Mouse (Mus musculus) kidney, adult 2 months (tissue): ENCODE results near the gene Frem2.

Experiments used
- CTCF ChIP-seq: fragments of 200-500 bp; conservative IDR thresholded peaks from 2 replicates; pipeline ENCODE4 v1.5.1; 2011; ENCODE audit warnings: low read depth, mild to moderate bottlenecking, control low read depth, low read length, moderate library complexity, mixed read lengths; ENCODE audit not compliant: insufficient read depth, insufficient read length
- POLR2A ChIP-seq: fragments of 200-500 bp; IDR thresholded peaks from one replicate; pipeline ENCODE4 v1.6.1; 2011; ENCODE audit warnings: low read depth, low read length, control low read depth

- TF ChIP-seq POLR2A, result no peak
- no peak for TF ChIP-seq CTCF
These were observed 1.8 kb downstream of the Frem2 start for GRCm38 (mm10) chr3:53655343-53655742.
